Mouse (Mus musculus) neutrophil, adult 5-6 weeks (primary cell): ENCODE measurements around the gene Sgtb. TPM values are rescaled to one million over a fixed set of nuclear protein-coding genes. Genes with fewer than 3 reads are reported as not detected.

Experiments
- ATAC-seq: fragments of 151-379, 151-347 bp; 2 replicates; pipeline ENCODE4 v1.8.0; 2017; ENCODE audit warnings: mild to moderate bottlenecking, moderate TSS enrichment; ENCODE audit not compliant: insufficient number of reproducible peaks, poor library complexity, low FRiP score, severe bottlenecking; ENCODE audit errors: extremely low read depth
- total RNA-seq: library from RNA; stranded (forward); fragments of 200-1000 nt; gene quantifications from 2 replicates; pipeline ENCODE4 v1.2.3, GENCODE M21; 2017

Sgtb gene
- total RNA-seq, 1 experiment from 2014 or later = 1.3 TPM

DNA sequence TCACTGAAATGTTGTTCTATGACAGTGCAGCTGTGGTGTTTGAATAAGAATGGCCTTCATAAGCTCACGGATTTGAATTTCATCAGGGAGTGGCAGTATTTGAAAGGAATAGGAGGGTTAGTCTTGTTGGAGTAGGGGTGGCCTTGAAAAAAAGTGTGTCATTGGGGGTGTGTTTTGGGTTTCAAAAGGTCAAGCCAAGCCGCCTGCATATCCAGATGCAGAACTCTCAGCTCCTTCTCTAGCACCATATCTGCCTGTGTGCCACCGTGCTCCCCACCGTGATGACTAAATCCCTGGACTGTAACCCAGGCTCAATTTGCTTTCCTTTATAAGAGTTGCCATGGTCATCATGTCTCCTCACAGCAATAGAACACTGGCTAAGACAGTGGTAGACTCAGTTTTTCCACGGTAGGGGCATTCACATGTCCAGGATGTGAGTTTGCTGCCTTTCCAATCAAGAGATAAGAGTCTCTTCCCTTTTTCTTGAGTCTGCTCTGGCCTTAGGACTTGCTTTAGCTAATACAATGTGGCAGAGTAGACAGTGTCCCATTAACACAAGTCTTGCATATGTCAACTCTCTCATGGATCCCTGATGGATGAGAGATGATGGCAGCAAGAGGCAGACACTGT is 7.8 kb upstream of the Sgtb start:
- ATAC-seq = no peak

DNA sequence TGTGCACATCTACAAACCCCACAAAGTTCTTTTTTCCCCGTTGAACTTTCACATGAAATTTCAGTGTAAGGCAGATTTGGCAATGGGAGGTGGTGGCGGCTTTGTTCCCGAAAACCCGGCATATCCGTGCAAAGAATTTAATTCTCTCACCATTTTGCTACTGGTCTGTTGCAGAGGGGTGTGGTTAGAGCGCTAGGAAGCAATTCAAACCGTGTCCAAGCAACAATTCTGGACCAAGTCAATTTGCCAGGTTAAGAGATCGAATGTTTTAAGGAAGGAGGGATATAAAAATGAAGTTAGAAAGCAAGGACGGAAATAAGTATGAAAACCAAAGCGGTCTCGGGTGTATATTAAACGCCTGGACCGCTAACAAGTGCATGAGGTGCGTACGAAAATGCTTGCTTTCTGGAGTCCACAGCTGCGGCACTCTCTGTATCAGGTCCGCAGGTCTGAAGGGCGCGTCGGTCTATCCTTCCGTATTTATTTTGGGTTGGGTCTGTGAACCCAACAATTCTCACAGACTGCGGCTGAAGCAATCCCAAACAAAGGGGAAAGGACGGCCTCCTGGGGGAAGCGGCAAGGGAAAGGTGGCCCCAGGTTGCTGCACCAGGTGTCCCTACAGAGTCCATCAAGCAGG is 772 bp upstream of the Sgtb start:
- peak; percentile 5; the same call in 1 of the 2 replicates for ATAC-seq

DNA sequence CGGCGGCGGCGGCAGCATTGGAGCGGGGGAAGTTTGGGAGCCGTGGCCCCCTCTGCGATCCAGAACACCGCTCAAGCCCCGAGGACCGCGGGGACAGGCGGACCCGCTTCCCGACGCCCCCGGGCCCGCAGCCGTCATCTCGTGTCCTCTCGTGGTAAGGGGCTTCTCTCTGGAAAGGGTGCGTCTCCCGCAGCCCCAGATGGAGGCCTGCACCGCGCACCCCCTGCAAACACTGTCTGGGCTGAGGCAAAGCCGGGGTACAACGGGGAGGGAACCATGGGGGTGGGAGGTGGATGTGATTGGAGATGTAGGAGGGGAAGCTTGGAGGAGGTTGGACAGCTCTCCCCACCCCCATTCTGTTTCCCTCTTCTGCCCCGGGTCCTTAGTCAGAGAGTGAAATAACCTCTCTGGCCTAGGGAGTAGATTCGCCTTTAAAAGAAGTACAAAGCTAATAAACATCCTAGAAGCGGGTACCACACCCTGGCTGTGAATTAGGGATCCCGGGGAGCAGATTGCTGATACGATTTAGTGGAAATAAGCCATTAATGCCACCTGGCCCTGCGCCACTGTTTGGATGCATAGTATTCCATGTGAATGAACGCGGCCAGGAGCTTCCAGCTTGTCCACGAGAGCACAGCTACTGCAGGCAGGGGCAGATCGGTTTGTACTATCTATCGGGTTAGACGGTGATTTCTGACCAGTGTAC is 428 bp downstream of the Sgtb start:
- ATAC-seq = no peak

DNA sequence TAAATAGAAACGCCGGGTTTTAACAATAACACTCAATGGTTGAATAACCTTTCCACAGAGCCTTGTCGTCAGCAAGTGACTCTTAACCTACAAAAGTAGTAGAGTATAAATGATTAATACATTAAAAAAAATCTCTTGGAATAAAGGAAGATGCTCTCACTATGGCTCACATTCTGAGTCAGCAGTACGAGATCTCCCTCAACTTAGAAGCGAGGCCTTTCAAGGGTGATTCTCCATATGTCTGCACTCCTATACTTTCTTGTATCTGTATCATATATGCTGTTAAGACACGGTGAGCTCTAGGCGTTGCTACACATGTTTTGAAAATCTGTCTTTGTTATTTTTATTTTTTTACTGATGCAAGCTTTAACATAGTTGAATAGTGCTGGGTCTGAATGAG is 985 bp downstream of the Sgtb start:
- no peak for ATAC-seq

DNA sequence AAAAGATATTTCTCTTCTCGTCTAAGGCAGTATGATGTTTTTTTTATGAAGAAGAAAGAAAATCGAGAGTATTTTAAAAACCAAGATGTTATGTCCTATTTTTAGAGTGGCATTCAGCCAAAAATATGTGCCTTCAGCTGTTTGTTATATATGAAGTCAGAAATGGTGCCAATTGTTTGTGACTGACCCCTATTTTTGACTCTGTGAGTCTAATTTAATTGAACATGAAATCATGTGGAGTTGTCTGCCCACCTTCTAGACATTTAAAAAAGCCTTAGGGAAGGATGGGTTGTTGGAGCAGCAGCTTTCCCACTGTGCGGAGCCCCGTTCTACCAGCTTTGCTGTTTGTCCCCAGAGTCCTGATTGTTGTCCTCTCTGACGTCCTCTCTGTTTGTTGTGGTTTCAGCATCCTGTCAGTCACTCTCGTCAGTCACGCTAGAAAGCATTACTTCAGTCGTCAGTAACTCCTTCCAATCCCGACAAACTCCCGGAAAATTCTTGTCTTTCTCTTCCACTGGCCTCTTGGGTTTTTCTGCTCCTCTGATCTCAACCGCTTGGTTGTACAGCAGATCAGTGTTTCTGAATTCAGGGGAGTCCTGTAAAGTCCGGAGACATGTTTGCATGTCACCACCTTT is 2.8 kb downstream of the Sgtb start:
- ATAC-seq = no peak

DNA sequence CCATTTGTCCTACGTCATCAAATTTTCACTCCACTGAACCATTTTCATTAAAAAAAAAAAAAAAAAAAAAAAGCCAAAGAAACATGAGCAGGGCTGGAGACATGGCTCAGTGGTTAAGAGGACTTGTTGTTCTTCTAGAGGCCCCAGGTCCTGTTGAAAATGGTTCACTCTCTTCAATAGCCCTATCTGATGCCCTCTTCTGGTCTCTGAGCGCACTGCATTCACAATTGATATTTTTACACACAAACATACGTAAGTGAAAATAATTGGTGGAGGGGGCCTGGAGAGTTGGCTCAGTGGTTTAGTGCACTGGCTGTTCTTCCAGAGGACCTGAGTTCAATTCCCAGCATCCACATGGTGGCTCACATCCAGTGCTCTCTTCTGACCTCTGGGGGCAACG is 4.2 kb downstream of the Sgtb start:
- no peak for ATAC-seq

DNA sequence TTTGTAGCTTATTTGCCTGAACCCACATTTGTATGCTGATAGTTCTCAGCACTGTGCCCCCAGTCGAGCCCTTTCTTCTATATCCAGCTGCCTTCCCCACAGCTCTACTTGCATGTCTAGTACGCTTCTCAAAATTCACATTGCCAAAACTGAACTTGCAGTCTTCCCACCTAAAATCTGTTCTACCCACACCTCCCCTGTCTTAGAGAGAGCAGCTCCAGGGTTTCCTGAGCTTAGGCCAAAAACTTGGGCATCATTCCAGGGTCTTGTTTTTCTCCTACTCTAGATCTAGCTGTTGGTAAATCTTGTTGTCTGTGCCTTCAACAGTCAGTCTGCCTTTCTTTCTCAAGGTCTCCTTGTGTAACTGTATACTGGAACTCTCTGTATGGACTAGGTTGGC is 5.3 kb downstream of the Sgtb start:
- ATAC-seq = no peak

DNA sequence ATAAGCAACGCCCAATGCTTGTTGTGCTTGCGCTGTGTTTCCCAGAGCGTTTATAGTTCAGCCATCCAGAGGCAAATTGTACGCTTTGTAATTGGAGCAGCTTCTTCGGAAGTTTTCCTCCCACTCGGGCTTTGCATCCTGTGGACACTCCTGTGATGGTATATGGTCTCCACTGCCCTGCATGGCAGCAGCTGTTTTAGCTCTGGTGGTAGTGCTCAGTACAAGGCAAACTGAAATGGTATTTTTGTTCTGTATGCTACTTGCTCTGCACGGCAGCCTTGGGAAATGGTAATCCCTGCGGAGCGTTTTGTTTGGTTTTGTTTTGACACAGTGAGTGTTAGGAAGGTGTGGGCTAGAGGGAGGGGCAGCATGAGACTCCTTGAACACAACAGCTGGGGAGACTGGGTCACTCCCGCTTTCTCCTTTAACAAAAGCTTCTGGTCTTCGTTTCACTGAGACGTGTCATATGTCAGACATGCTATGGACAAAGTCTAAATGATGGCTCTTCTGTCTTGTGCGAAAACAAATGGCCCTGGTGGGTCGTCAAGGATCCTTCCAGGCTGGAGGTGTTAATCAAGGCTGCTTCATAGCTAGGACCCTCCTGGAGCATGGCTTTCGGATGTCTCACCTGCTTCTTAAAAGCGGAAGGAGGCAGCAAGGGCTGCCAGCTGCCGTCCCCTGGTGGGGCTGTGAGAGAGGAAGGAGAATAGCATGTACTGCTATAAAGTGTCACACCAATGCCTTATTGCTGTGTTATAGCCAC is 12.7 kb downstream of the Sgtb start:
- no peak for ATAC-seq

DNA sequence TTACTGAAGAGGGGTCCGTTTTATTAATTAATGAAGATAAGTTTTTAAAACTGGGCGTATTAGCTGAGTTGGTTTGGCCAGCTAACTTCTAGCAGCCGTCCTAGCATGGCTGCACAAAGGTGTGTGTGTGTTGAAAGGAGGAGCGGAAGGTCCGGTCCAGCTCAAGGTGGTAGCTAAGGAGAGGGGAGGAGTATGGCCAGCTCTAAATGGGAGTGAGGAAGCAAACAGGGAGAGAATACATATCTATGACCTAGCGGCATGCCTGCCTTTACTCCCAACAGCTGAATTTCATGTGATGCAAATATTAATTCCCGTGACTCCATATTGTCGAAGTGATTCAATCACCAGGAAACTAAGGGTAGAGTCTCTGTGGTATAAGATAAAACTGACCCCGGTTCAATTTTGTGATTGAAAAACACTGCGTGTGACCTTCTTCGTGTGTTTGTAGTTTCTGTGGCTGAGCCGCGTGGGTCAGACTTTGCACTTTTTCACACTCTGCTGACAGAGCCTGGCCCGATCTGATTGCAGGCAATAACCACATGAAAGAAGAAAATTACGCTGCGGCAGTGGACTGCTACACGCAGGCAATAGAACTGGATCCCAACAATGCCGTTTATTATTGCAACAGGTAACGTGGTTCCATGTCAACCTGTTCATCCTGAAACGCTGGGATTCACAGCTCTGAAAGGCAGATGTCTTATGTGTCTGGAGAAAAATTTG is 14.3 kb downstream of the Sgtb start:
- ATAC-seq = no peak

DNA sequence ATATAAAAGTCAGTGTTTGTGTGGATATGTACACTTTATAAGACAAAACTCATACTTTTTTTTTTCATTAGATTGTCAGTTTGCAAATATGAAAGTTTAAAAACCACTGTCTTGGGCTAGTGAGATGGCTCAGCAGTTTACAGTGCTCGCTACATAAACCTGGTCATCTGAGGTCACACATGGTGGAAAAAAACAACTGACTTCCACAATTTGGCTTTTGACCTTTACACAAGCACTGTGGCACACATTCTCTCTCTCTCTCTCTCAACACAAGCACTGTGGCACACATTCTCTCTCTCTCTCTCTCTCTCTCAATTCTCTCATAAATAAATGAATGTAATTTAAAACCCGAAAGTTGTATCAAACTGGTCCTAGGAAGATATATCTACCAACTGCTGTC is 23.0 kb downstream of the Sgtb start:
- no peak for ATAC-seq

DNA sequence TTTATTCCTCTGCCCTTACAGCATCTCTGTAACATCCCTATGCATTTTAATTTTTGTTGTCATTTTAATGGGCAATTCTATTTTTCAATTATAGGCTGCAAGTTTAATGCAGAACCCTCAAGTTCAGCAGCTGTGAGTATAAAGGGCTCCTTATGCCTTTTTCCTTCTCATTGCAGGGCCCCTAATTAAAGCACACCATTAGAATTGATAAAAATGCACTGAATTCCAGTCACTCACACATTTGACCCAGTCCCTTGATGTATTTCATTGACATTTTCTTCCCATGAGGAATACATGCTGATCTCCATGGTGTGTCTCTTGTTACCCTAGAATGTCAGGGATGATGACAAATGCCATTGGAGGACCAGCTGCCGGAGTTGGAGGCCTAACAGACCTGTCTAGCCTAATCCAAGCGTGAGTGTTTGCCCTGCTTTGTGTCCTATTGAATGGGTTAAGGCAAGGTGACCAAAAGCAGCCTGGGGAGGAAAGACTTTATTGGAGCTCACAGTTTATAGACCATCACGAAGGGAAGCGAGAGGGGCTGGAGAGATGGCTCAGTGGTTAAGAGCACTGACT is 25.1 kb downstream of the Sgtb start:
- ATAC-seq = no peak

DNA sequence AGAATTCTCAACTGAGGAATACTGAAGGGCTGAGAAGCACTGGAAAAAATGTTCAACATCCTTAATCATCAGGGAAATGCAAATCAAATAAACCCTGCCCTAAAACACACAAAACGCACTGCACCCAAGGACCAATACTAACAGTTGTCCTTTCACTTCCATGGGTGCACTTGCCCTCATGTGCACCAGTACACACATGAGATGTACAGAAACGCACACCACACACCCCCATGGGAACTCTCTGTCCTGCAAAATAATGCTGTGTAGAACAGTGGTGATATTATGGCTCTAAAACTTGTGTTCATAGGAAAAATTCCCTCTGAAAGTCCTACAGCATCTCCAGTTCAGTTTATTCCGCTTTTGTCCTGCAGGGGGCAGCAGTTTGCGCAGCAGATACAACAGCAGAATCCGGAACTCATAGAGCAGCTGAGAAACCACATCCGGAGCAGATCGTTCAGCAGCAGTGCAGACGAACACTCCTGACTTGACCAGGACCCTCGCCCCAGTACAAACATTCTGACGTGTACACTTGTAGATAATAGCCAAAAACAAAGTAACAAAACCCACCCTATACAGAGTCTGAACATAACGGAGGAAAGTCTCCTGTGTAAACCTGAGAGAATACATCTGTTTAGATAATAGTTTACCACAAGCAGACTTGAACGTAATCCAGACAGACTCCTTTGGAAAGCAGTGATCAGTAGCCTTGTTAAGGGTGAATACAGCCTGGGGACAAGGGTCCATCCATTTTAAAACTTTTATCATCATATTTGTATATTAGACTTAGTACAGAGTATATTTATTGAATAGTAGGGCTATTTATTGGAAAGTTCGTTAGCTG is 30.0 kb downstream of the Sgtb start:
- peak; percentile 99 for ATAC-seq

DNA sequence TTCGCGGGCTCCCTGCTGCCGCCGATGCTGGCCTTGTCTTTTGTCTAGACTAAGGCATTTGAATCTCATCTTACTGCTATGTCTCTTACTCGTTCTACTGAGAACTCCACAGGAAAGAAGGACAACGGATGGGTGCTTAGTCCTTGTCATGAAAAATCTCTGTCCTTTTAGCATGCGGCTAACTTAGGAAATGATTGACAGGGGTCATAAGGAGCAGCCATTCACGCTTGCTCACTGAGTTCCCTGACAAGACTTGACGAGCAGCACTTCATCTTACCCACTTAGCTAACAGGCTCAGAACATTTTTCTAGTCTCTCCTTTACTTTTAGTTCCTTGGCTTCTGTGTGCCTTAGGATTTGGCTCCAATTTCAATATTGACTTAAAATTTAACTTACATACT is 35.3 kb downstream of the Sgtb start:
- no peak for ATAC-seq

DNA sequence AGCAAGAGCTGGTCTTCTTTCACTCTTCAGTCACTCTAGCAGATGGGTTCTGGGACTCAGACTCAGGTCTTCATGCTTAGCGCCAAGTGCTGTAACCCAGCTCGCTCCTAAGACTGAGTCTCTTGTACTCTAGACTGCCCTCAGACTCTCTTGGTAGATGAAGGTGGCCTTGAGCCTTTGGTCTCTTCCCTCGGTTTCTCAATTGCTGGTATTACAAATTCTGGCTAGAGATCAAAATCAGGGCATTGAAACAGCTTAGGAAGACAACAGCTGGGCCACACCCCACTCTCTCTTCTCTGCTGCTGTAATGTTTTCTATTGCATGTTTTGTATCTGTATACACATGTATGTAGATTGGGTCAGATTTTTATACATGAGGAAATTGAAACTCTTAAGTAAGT is 36.1 kb downstream of the Sgtb start:
- no peak for ATAC-seq

DNA sequence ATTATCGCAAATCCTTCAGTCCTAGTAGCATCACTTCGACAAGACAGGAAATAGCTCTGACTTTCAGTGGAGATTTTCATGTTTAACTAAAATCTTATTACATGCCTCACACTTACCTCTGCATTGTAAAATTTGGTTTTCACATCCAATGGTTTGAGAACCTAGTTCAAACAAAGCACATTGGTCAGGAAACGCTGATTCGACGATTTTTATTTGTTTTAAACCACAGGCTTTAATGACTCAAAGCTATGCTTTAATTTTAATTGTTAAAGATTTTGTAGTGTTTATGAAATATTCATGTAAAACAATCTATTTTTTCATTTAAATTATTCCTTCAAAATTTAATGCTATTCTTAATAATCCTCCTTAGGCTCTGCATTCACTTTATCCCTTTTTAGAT is 44.6 kb downstream of the Sgtb start:
- no peak for ATAC-seq

DNA sequence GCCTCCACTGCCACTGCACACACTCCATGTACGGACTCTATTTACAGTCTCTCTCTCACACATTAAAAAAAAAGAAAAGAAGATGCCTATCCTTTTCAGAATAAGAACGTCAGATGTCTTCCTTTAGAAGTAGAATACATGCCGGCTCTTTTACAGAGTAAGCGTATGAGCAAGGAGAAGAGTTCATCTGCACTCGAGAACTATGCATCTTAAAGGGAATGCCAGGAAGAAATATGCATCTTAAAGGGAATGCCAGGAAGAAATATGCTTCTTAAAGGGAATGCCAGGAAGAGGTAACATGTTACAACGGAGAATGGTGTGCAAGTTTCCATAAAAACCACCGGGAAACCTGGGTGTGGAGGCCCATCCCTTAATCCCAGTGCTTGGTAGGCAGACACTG is 45.6 kb downstream of the Sgtb start:
- ATAC-seq = no peak

DNA sequence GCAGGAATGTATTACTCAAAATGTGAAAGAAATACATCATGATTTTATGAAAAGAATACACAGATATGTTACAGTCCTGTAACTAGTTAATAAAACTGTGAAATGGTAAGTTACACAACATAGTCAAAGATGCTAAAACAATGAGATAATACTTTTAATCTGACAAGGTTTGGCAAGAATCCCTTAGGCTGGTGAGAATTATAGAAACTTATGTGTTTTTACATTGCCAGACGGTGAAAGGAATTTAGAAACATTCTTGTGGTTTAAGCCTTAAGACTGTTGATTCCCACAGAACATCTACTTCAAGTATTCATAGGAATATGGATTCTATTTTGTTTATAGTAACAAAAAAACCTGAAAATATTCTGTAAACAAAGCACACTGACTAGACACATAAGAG is 46.1 kb downstream of the Sgtb start:
- no peak for ATAC-seq

DNA sequence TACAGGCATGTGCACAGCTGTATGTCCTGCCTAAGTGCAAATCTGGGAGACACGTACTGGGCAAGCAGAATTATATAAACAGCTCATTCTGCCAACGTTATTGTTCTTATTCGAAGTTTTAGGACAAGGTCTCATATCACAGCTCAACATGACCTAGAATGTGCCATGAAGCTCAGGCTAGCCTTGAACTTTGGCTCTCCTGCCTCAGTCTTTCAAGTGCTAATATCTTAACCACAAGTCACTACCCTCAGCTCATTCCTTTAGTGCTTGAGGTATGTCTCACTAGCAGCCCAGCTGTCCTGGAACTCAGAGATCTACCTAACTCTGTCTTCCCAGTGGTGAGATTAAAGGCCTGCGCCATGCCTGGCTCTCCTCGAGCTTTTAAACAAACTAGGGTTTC is 62.2 kb downstream of the Sgtb start:
- ATAC-seq = no peak
